Mouse (Mus musculus) intestine, postnatal 0 days (tissue): ENCODE results near the gene Kpnb1. TPM values are rescaled to one million over a fixed set of nuclear protein-coding genes. Genes with fewer than 3 reads are reported as not detected.

ENCODE experiments used
- ATAC-seq: fragments of 200-750 bp; cut with Nextera tagmentation; 2 replicates; pipeline ENCODE4 v1.8.0; 2017; ENCODE audit warnings: mild to moderate bottlenecking, moderate TSS enrichment, moderate library complexity
- H3K27ac ChIP-seq: fragments of 300-500 bp; sonication (generic); 2 replicates; pipeline ENCODE4 v1.5.1; 2014; ENCODE audit warnings: mild to moderate bottlenecking, low read depth, low read length, moderate library complexity
- H3K27me3 ChIP-seq: fragments of 300-500 bp; sonication (generic); replicated peaks from 2 replicates; pipeline ENCODE4 v1.6.1; 2014; ENCODE audit warnings: low read length, mixed read lengths; ENCODE audit not compliant: control insufficient read depth, insufficient read depth
- H3K36me3 ChIP-seq: fragments of 300-500 bp; sonication (generic); 2 replicates; pipeline ENCODE4 v1.6.1; 2014; ENCODE audit warnings: mild to moderate bottlenecking, moderate library complexity; ENCODE audit not compliant: control insufficient read depth, insufficient read depth
- H3K4me1 ChIP-seq: fragments of 300-500 bp; sonication (generic); replicated peaks from 2 replicates; pipeline ENCODE4 v1.6.1; 2014; ENCODE audit warnings: antibody characterized with exemption, low read length, mixed read lengths; ENCODE audit not compliant: control insufficient read depth, insufficient read depth
- H3K4me2 ChIP-seq: fragments of 300-500 bp; sonication (generic); replicated peaks from 2 replicates; pipeline ENCODE4 v1.6.1; 2014; ENCODE audit warnings: low read depth, mild to moderate bottlenecking, moderate library complexity
- H3K4me3 ChIP-seq: fragments of 300-500 bp; sonication (generic); 2 replicates; pipeline ENCODE4 v1.5.1; 2014; ENCODE audit warnings: low read depth, low read length
- H3K9ac ChIP-seq: fragments of 300-500 bp; sonication (generic); 2 replicates; pipeline ENCODE4 v1.6.1; 2014; ENCODE audit warnings: mild to moderate bottlenecking, low read depth, low read length
- H3K9me3 ChIP-seq: fragments of 300-500 bp; sonication (generic); 2 replicates; pipeline ENCODE4 v1.6.1; 2016; ENCODE audit warnings: mixed run types; ENCODE audit not compliant: control insufficient read depth
- CTCF ChIP-seq: sonication (generic); IDR thresholded peaks from 2 replicates; pipeline ENCODE4 v1.5.1; 2016; ENCODE audit warnings: low read depth, mild to moderate bottlenecking, control low read depth, antibody characterized with exemption, moderate library complexity
- WGBS: fragments of 180-500 bp; shearing (Covaris S2); extraction: QIAGEN DNeasy Blood & Tissue Kit; methylation state at CpG from one replicate; pipeline ENCODE4 v1.1.7; 2014; 5-methylcytosine and 5-hydroxymethylcytosine counted together
- polyA plus RNA-seq: library from polyadenylated mRNA; unstranded; fragments of >200 nt; fragmentation: Nextera tagmentation; extraction: Ambion mirVana; gene quantifications from 2 replicates; pipeline ENCODE4 v1.2.1, GENCODE M21; 2015

Gene Kpnb1
- 17.5 and 18.1 TPM in 2 replicates for polyA plus RNA-seq

DNA sequence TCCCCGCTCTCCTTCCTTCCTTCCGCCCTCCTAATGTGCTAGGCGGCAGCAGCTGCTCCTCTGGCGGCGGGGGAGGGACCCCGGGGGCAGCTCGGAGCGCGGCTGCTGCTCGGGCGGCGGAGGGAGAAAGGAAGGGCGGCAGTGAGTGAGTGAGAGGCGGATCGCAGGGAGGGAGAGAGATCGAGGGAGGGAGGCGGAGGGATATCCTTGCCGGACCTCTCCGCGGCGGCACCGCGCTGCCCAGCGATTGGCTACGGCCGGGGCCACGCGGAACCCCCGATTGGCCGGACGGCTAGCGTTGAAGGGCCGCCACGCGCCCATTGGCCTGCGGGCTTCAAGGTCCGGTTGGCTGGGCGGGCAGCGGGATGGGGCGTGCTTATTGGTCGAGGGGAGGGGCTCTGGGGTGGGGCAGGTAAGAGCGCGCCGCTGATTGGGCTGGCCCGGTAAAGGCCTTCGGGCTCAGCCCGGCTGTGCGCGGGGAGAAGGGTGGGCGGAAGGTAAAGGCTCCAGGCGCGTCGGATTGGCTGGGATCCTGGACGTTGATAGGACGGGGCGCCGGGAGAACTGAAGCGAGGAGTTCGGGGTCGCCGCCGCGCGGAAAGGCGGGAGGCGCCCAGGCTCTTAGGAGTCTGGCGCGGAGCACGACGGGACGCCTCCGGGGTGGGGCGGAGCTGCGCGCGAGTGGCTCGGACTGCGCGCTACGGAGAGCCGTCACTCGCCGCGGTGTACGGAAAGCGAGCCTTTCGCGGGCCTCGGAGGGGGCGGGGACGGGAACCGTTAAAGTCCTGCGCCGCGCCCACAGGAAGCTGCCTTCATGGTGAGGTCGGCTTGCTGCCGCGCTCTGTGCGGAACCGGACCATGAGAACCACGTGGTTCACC lies at the start of gene Kpnb1:
Kpnb1 (minus strand) TSS at position 118 of the 879 bp plus-strand sequence.
- Histone ChIP-seq H3K27me3 (no peaks in the 10 kb centered on the region), H3K4me2 (peak within 1 kb of the TSS; percentile 85), H3K4me3 (peak within 1 kb of the TSS; percentile 92), H3K9me3 (no peaks in the 10 kb centered on the region), H3K9ac (peak within 1 kb of the TSS; percentile 76), H3K27ac (peak within 1 kb of the TSS; percentile 93), H3K4me1 (no peaks in the 10 kb centered on the region; the same call in 1 of the 2 replicates), H3K36me3 (peaks cover 19% of the 10 kb centered on the region)
- ATAC-seq, result peak; percentile 95
- WGBS, result under 1% methylated on average over 89 of the region's 101 CpGs
- 0 out of 2 replicates have a peak, but pooled peaks have one; percentile 11 for TF ChIP-seq CTCF

DNA sequence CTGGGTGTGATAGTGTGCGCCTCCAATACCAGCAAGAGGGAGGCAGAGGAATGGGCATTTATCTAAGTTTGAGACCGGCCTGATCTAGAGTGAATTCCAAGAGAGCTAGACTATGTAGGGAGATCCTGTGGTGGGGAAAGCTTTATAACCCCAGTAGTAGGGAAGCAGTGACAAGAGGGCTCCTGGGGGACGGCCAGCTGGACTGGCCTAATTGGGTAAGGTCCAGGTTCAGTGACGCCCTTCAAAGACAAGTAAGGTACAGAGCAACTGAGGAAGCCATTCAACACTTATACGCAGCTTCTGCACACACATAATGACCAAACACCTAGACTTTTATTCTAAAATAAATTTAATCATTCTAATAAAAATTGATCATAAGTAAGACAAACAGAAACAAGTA lies 44.8 kb upstream of the Kpnb1 start:
- Histone ChIP-seq H3K36me3 (peaks cover 67% of the 10 kb centered on the region), H3K9ac (no peak overlapping the region), H3K4me1 (no peaks in the 10 kb centered on the region), H3K27ac (no peak overlapping the region), H3K4me3 (no peak overlapping the region), H3K27me3 (no peaks in the 10 kb centered on the region), H3K9me3 (no peaks in the 10 kb centered on the region), H3K4me2 (no peak overlapping the region)
- no peak for ATAC-seq
- TF ChIP-seq CTCF, result no peak
- 97% methylated on average over 5 of the region's 5 CpGs for WGBS

DNA sequence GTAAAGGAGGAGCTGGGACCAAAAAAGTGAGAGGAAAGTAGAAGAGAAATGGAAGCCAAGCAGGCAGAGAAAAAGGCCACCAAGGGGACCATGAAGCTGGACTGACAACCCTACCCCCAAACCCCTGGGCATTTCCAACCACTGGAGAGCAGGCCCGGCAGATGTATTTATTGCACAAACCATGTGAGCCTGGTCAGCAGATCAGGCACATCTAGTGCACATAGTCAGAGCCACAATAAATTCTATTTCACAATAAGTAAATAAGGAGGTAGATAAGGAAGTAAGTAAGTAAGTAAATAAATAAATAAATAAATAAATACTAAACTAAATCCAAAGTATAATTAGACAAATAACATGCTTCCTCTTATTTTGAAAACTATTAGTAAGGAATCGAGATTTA lies 41.7 kb upstream of the Kpnb1 start:
- peak overlapping the region; percentile 52 for H3K27ac ChIP-seq

DNA sequence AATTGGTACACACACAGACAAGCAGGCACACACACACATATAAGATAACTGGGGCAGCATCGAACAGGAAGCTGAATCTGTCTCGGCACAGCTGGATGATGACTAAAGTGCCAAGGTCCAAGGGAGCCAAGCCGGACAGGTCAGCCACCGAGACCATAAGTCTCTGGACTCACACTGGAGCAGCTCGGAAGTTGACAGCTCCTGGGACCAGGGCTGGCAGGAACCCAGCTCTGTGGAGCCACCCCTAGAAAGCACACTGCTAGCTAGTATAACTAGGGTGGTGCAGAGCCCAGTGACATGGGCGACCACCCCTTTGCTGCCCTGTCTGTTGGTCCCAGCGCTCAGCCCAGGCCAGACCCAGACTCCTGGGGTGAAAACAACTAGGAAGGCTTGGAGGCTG lies 41.3 kb upstream of the Kpnb1 start:
- peak; percentile 69 for ATAC-seq
- H3K9me3 ChIP-seq, result no peaks in the 10 kb centered on the region
- no peaks in the 10 kb centered on the region for H3K4me1 ChIP-seq
- peak overlapping the region; percentile 52 for H3K27ac ChIP-seq
- H3K4me3 ChIP-seq, result no peak overlapping the region
- no peaks in the 10 kb centered on the region for H3K27me3 ChIP-seq
- 73% methylated on average over 7 of the region's 7 CpGs for WGBS
- H3K9ac ChIP-seq, result no peak overlapping the region
- no peak overlapping the region for H3K4me2 ChIP-seq
- TF ChIP-seq CTCF, result no peak
- peaks cover 64% of the 10 kb centered on the region for H3K36me3 ChIP-seq

More for the DNA sequence above, 41.7 kb upstream of the Kpnb1 start:
- no peak overlapping the region for H3K4me2 ChIP-seq
- no peak overlapping the region for H3K4me3 ChIP-seq
- H3K4me1 ChIP-seq, result no peaks in the 10 kb centered on the region
- no peak for TF ChIP-seq CTCF
- 67% methylated on average over 2 of the region's 2 CpGs for WGBS
- H3K9me3 ChIP-seq, result no peaks in the 10 kb centered on the region
- H3K9ac ChIP-seq, result no peak overlapping the region
- no peaks in the 10 kb centered on the region for H3K27me3 ChIP-seq
- peak; percentile 47; the same call in 1 of the 2 replicates for ATAC-seq
- peaks cover 67% of the 10 kb centered on the region for H3K36me3 ChIP-seq

DNA sequence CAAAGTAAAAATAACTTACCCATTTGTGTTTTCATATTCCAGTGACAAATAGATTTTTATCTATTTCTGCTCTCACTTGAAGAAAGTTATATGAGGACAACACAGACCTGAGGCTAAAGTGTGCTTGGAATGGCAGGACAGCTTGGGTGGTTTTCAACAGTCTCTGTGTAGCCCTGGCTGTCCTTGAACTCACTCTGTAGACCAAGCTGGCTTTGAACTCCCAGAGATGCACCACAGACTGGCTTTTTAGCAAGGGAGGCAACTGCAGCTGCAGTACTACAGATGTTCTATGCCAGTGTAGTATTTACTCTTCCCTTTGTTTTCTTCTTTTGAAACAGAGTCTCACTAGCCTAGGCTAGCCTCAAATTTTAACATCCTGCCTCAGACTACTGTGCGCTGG lies 38.5 kb upstream of the Kpnb1 start:
- Histone ChIP-seq H3K27me3 (no peaks in the 10 kb centered on the region), H3K9me3 (no peaks in the 10 kb centered on the region), H3K27ac (no peak overlapping the region), H3K4me3 (no peak overlapping the region), H3K36me3 (peaks cover 63% of the 10 kb centered on the region), H3K9ac (no peak overlapping the region), H3K4me2 (no peak overlapping the region), H3K4me1 (no peaks in the 10 kb centered on the region)
- no peak for ATAC-seq
- TF ChIP-seq CTCF, result no peak
- 100% methylated on average over 1 of the region's 1 CpGs for WGBS

DNA sequence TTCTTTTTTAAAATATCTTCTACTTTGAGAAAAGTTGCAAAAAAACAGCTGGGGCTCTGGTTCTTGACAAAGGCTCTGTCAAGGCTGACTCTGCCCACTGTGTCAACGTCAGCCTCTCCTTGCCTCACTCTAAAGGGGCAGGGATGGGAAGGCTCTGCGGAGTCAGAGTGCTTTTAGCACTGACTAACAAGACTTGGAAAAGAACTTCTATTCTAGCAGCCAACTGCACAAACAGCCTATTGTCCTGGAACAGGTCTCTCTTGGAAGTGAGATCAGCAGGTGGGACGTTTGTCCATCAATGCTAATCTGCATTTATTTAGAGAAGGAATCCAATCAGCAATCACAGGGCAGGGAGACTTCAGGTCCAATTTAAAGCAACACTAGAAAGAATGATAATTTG lies 35.8 kb upstream of the Kpnb1 start:
- no peaks in the 10 kb centered on the region for H3K9me3 ChIP-seq
- ATAC-seq, result no peak
- H3K27me3 ChIP-seq, result no peaks in the 10 kb centered on the region
- TF ChIP-seq CTCF, result no peak
- peaks cover 76% of the 10 kb centered on the region for H3K36me3 ChIP-seq
- H3K4me1 ChIP-seq, result no peaks in the 10 kb centered on the region
- H3K27ac ChIP-seq, result no peak overlapping the region
- H3K4me3 ChIP-seq, result no peak overlapping the region
- no peak overlapping the region for H3K4me2 ChIP-seq
- WGBS, result 64% methylated on average over 3 of the region's 3 CpGs
- no peak overlapping the region for H3K9ac ChIP-seq
